16 mouse cellular contexts compared by ENCODE assay signal in the genomic region with DNA sequence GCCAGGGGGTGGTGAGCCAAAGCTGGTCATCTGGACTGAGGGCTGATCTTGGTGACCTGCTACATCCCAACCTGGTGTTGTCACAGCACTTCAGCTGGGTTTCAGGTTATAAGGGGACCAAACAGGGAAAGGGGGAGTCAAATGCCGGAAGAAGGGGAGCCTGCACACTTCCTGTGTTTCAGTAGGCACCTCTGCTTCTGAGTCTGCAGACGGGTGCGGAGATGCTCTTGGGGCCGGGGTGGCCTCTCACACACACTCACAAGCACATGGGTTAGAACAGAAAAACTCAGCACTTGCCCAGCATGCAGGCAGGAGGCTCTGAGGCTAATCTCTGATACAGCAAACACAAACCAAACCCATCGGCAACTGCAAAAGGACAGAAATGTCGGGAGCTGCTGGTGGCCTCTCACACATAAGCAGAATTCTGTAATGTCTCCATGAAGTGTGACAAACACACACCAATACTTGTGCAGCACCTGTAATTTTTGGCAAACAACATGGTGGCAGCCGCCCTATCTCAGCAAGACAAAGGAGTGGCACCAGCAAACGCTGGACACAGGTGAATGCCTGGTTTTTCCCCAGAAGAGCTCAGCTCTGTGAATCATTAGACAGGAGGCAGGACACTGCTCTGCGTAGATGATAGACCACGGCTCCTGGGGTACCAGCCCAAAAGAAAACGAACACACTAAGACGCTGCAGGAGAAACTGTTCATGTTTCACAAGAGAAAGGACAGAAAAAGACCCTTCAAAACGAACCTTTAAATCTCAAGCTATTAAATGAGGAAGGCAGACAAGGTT.
"Had no signal": no experiment of that assay in that cellular context is flagged by ENCODE, and none has a peak within 500 bp of the region (broad histone marks: within the 10 kb centered on the region; RNA-seq: fewer than 3 reads in every experiment).

No protein-coding gene starts in this region.

- H3K4me3 ChIP-seq: left cerebral cortex, adult 2 months; midbrain, embryonic 12.5 days; midbrain, embryonic 15.5 days; neural tube, embryonic 12.5 days; neural tube, embryonic 15.5 days had no signal

- H3K27ac ChIP-seq: left cerebral cortex, adult 2 months; liver, embryonic 14.5 days; macrophage; midbrain, embryonic 12.5 days; midbrain, embryonic 15.5 days; neural tube, embryonic 12.5 days; neural tube, embryonic 15.5 days; stomach, postnatal 0 days had no signal

- H3K4me1 ChIP-seq: midbrain, embryonic 12.5 days; midbrain, embryonic 15.5 days; neural tube, embryonic 12.5 days; neural tube, embryonic 15.5 days had no signal

- H3K9me3 ChIP-seq: midbrain, embryonic 12.5 days; midbrain, embryonic 15.5 days; neural tube, embryonic 12.5 days; neural tube, embryonic 15.5 days had no signal

- H3K4me2 ChIP-seq: liver, embryonic 11.5 days; lung, embryonic 14.5 days; midbrain, embryonic 12.5 days; midbrain, embryonic 15.5 days; neural tube, embryonic 12.5 days; neural tube, embryonic 15.5 days had no signal

- DNase-seq: layer of hippocampus, postnatal 36 days; right cerebral cortex, adult 18-20 months; right cerebral cortex, postnatal 14 days; right cerebral cortex, postnatal 4 days had no signal

- H3K27me3 ChIP-seq: midbrain, embryonic 12.5 days; midbrain, embryonic 15.5 days; neural tube, embryonic 12.5 days; neural tube, embryonic 15.5 days had no signal

- ATAC-seq: intestine, postnatal 0 days; lung, postnatal 0 days; midbrain, embryonic 15.5 days had no signal

- H3K9ac ChIP-seq: liver, embryonic 14.5 days; lung, embryonic 14.5 days; midbrain, embryonic 12.5 days; midbrain, embryonic 15.5 days; neural tube, embryonic 12.5 days; neural tube, embryonic 15.5 days had no signal
